Mouse (Mus musculus): ENCODE results near the gene Cdh13. TPM values are rescaled to one million over a fixed set of nuclear protein-coding genes. Genes with fewer than 3 reads are reported as not detected.
A peak's percentile ranks its signal among the peaks of the same experiment; 100 is the strongest.

The Cdh13 gene
- total RNA-seq, 2 experiments from 2014 or later = 178 to 201 TPM

DNA sequence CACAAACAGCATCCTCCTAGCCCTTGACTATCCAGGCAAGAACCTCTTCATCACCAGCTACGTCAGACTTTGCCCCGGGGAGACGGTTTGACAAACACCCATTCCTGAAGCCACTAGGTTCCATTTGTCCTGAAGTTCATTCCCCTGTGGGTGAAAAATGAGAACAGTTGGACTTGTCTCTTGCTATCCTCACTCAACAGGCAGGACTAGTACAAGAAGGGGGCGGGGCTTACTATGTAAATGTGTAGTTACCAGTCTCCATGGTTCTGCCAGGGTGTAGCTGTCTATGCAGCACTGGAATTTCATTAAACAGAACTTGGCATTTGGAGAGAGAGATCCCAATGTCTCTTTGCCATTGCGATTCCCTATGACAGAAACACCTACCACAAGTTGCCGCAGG is 544.2 kb downstream of the Cdh13 start:
- no peak for DNase-seq

DNA sequence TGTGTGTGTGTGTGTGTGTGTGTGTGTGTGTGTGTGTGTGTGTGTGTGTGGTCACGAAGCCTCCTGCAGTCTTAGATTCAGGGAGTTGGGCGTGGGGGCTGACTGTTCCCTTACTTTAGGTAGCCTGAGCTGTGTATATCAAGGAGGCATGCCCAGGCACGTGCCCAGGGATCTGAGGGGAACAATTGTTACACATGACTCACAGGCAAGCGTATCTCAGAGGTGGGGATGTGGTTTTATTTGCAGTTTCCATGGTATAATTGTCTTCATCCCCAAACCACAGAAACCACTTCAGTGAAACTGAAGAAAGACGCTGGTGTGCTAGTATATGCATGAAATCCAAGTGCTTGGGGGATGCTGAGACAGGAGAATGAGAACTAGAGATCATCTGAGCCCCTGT is 546.8 kb downstream of the Cdh13 start:
- DNase-seq = no peak

DNA sequence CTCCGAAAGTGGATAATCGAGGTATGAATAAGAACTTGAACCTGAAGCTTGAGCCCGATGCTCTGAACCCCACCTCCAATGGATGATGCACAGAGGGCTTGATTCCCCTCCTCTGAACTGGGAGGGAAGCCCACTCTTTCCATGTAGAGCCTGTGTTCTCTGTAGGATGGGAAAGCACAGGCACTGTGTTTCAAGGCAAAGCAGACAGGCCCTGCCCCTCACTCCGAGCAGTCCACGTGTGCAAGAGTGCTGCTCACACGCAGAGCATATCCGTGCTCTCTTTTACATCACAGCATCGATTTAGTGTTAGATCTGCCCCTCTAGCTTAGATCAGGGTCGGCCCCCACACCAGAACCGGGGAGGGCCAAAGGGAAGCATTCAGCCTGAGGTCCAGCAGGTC is 547.5 kb downstream of the Cdh13 start:
- DNase-seq = no peak

- no peak for DNase-seq
Measured at GRCm38 (mm10) chr8:118838801-118839200, 555.3 kb downstream of the Cdh13 start.

GRCm38 (mm10) chr8:118845690-118846089 is 562.2 kb downstream of the Cdh13 start:
- no peak for DNase-seq

GRCm38 (mm10) chr8:118848021-118848420 is 564.5 kb downstream of the Cdh13 start:
- DNase-seq = no peak

- DNase-seq = peak; percentile 72
Measured at GRCm38 (mm10) chr8:118849515-118849914, 566.0 kb downstream of the Cdh13 start.

DNA sequence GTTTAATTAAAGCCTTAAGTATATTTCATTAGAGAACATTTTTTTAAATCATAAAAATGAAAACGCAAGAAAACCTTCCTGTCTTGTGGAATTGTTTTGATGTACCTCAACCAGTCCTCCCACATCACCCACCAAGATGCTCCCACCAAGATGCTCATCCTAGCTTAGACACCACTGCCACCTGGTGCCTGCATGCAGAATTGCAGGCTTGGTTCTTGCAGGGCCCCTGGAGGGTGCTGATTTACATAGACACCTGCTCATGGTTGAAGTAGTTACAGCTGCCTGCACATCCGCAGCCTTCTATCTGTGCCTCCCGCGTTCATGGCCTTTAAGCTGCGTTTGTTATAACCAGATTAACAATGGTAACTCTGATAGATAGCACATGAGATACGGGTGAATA is 566.8 kb downstream of the Cdh13 start:
- DNase-seq = peak; percentile 83

DNA sequence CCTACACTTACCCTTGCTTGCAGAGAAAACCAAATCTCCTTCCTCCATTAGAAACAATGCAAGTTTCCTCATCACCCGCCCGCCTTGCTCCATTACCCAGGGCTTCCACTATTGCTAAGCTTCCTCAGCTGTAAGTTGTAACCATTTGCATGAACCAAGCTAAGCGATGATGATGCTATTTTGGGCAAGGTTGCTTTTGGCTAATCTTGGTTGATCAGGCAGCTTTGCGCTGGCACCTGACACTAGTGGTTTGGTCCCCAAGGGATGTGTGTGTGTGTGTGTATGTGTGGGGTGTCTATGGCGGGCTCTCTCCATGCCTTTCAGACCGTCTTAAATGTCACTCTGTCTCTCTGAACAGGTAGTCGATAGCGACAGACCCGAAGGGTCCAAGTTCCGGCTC is 567.8 kb downstream of the Cdh13 start:
- DNase-seq = no peak

DNA sequence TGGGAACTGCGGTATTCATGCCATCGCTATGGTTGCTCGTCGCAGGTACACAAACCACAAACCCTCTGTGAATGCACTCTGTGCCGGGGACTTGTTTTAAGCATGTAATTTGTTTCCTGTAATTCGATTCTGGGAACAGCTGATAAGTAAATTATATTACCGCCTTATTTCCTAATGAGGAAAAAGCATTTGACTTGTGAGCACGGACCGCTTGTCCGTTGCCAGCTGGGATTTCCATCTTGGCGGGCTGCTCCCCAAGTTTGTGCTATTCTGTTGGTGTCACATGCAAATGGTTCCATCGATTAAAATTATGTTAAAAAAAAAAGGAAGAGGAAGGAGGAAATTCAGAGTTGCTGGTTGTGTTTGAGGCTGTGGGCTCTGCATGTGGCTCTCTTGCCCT is 569.3 kb downstream of the Cdh13 start:
- DNase-seq = no peak

DNA sequence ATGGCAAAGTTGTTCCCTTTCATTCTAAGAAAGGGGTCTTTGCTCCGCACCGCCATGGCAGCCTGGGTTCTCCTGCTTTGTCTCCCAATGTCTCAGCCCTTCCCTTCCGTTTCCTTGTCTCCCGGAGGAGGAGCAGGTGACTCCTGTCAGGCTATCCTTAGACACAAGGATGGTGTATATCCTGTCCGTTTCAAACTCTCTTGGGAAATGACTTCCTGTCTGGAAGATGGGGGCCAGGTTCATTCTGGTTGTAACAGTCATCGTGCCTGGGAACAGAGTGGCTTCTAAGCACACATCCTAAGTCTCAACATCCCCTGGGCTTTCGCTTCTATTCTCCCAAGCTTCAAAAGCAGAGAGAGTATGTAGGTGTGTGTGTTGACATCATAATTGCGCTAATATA is 571.1 kb downstream of the Cdh13 start:
- no peak for DNase-seq

- DNase-seq = no peak
Measured at GRCm38 (mm10) chr8:118866332-118866731, 582.8 kb downstream of the Cdh13 start.

GRCm38 (mm10) chr8:118870711-118871110 is 587.2 kb downstream of the Cdh13 start:
- DNase-seq = no peak

GRCm38 (mm10) chr8:118879939-118880825 is 596.6 kb downstream of the Cdh13 start:
- DNase-seq = no peak

DNA sequence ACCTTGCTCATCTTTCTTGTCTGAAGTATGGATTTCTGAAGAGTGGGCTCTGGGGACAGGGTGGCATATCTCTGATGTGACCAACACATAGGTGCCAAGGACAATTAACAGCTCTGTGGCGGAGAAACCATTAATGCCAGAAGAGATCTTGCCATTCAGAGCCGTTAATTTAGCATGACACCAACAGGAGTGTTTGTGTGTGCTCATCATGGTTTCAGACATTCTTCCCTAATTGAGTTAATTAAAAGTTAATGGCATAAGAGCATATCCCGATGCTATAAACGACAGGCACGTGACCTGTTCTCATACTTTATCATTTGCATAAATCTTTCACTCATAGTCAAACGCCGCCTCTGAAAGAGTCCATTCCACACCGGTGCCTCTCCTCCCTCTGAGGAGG is 600.8 kb downstream of the Cdh13 start:
- no peak for DNase-seq

- DNase-seq = no peak
Measured at GRCm38 (mm10) chr8:118884988-118885387, 601.5 kb downstream of the Cdh13 start.

DNA sequence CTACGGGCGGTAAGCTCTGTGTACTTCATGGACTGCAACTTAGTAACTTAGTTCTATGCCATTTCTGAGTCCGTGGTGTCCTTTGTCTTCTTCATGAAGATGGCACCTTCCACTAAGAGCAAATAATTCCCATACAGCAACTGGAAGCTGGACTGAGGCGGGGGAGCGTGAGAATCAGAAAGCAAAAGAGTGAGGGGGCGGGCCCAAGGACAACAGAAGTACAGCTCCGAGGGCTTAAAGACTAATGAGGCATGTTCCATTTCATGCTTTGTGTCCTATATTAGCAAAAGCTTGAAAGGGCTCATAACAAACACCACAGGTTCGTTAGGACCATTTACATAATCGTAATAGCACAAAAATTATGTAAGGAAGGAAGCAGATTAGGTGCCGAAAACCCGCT is 618.9 kb downstream of the Cdh13 start:
- DNase-seq = no peak

GRCm38 (mm10) chr8:118916513-118916912 is 633.0 kb downstream of the Cdh13 start:
- DNase-seq = peak; percentile 11

DNA sequence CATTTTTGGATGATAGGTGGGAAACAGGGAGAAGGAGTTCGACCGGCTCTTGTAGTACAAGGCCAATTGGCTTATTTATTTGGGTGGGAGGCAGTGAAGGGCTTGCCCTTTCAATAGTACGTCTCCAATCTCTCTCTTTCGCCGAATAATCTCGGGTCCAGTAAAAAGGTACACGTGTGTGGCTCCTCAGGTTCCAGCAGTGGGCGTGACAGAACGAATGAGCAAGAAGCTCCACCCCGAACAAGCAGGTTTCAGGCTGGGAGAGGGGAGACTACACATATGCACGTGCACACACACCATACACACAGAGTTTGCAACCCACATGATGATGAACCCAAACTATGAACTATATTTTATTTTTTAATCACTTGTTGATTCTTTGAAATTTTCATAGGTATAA is 653.9 kb downstream of the Cdh13 start:
- DNase-seq = no peak

GRCm38 (mm10) chr8:118938025-118938424 is 654.5 kb downstream of the Cdh13 start:
- no peak for DNase-seq

DNA sequence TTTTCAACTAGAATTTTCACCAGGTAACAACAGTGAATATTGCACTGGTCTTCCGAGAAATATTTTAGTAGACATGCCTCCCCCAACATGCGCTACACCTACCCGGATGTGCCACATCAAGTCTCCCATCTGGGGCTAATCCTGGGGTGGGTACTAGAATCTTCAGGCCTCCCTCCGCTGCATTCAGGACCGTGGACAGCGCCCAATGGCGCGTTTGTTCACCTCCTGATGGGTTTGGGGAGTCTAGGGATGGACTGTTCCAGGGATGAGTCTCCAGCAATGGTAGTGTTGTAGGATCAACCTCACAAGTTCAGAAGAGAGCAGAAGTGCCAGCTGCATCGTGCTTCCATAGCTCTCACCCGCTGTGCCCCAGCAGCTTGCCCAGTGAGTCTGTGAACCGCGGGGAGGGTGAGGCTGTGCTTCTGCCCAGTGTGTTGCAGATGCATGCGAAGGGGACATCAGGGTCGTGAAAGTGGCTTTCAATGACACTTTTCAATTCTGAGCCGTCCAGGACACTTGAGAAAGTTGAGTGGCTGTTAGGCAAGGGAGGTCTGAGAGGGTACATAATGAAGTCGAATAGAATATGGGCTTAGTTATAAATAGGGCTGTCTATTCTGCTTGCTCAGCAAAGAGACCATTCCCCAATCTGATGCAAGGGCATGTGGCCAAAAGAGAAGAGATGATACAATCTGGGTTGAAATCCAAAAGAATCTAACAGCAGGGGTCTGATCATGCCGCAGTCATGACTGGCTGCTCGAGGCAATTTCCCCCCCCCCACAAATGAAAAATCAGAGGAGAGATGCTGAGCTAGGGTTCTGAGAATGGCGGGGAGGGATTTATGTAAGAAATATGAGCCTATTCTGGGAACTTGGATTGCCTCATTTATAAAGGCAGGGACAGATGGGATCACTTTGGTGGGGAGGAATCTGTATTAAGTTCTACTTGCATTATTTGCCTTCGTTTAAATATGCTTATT is 668.5 kb downstream of the Cdh13 start:
- peak; percentile 37 for DNase-seq

DNA sequence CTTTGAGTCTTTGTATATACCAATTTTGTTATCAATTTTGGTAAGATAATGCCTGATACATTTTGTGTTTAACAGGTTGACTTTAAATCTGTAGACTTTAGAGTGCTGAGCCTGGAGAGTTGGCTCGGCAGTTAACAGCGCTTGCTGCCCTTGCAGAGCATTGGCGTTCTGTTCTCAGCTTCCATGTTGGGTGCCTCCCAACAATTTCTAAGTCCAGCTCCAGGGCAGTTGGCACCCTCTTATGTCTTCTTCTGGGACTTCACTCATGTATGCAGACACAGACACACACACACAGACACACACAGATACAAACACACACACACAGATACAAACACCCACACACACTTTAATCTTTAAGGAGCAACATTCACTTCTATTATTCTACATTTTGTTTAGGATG is 672.6 kb downstream of the Cdh13 start:
- DNase-seq = no peak

- peak; percentile 8 for DNase-seq
Measured at GRCm38 (mm10) chr8:118961877-118962545, 678.5 kb downstream of the Cdh13 start.
